Mouse (Mus musculus) liver, postnatal 0 days (tissue): ENCODE data around the gene Hist1h1c. TPM values are rescaled to one million over a fixed set of nuclear protein-coding genes. Genes with fewer than 3 reads are reported as not detected.

Source experiments
- ATAC-seq: fragments of 200-750 bp; cut with Nextera tagmentation; 2 replicates; pipeline ENCODE4 v1.8.0; 2017; ENCODE audit warnings: mild to moderate bottlenecking, moderate library complexity
- DNase-seq: peaks from one replicate; pipeline ENCODE4 v3.0.0-alpha.2; 2016
- H3K27ac ChIP-seq: fragments of 300-500 bp; sonication (generic); 2 replicates; pipeline ENCODE4 v1.5.1; 2014; ENCODE audit warnings: antibody characterized with exemption, moderate library complexity, mild to moderate bottlenecking, low read depth
- H3K27me3 ChIP-seq: fragments of 300-500 bp; sonication (generic); 2 replicates; pipeline ENCODE4 v1.6.1; 2014; ENCODE audit warnings: low read length, control low read depth, mixed read lengths; ENCODE audit not compliant: insufficient read depth
- H3K36me3 ChIP-seq: fragments of 300-500 bp; sonication (generic); replicated peaks from 2 replicates; pipeline ENCODE4 v1.6.1; 2014; ENCODE audit warnings: mild to moderate bottlenecking, control low read depth, low read length, moderate library complexity, mixed read lengths; ENCODE audit not compliant: insufficient read depth
- H3K4me1 ChIP-seq: fragments of 300-500 bp; sonication (generic); 2 replicates; pipeline ENCODE4 v1.6.1; 2014; ENCODE audit warnings: antibody characterized with exemption, mild to moderate bottlenecking, control low read depth; ENCODE audit not compliant: insufficient read depth
- H3K4me2 ChIP-seq: fragments of 300-500 bp; sonication (generic); 2 replicates; pipeline ENCODE4 v1.6.1; 2014; ENCODE audit warnings: low read depth, mild to moderate bottlenecking, low read length, moderate library complexity, mixed read lengths
- H3K4me3 ChIP-seq: fragments of 300-500 bp; sonication (generic); 2 replicates; pipeline ENCODE4 v1.5.1; 2014; ENCODE audit warnings: low read depth, low read length
- H3K9ac ChIP-seq: fragments of 300-500 bp; sonication (generic); replicated peaks from 2 replicates; pipeline ENCODE4 v1.6.1; 2014; ENCODE audit warnings: mild to moderate bottlenecking, moderate library complexity
- H3K9me3 ChIP-seq: fragments of 300-500 bp; sonication (generic); 2 replicates; pipeline ENCODE4 v1.6.1; 2016; ENCODE audit warnings: mild to moderate bottlenecking, control low read depth, low read length, mixed read lengths
- CTCF ChIP-seq: sonication (generic); IDR thresholded peaks from 2 replicates; pipeline ENCODE4 v1.5.1; 2016; ENCODE audit warnings: antibody characterized with exemption, low read depth
- EP300 ChIP-seq: IDR thresholded peaks from 2 replicates; pipeline ENCODE4 v1.6.1; 2016; ENCODE audit warnings: antibody characterized with exemption, low read depth, mild to moderate bottlenecking
- whole genome bisulfite sequencing: fragments of 180-500 bp; shearing (Covaris S2); extraction: QIAGEN DNeasy Blood & Tissue Kit; methylation state at CpG from one replicate; pipeline ENCODE4 v1.1.7; 2014; ENCODE audit not compliant: insufficient replicate concordance; 5-methylcytosine and 5-hydroxymethylcytosine counted together
- polyA plus RNA-seq: library from polyadenylated mRNA; unstranded; fragments of >200 nt; fragmentation: Nextera tagmentation; extraction: Ambion mirVana; gene quantifications from 2 replicates; pipeline ENCODE4 v1.2.1, GENCODE M21; 2015

The Hist1h1c gene
- polyA plus RNA-seq, 1 experiment from 2014 or later, result 69.6 TPM

- ATAC-seq (no peak), DNase-seq (peak; percentile 67)
- Histone ChIP-seq H3K4me2 (peak overlapping the region; percentile 75), H3K36me3 (no peaks in the 10 kb centered on the region), H3K9ac (peak overlapping the region; percentile 56), H3K4me3 (peak overlapping the region; percentile 39), H3K27ac (peak overlapping the region; percentile 92), H3K27me3 (no peaks in the 10 kb centered on the region), H3K4me1 (peaks cover 11% of the 10 kb centered on the region), H3K9me3 (no peaks in the 10 kb centered on the region)
- WGBS, result 1% methylated on average over 12 of the region's 23 CpGs
- TF ChIP-seq EP300 (no peak; the same call in 1 of the 2 replicates), CTCF (no peak)
Measured at GRCm38 (mm10) chr13:23757211-23757773, 18.7 kb downstream of the Hist1h1c start.

- Histone ChIP-seq H3K4me3 (no peak overlapping the region), H3K36me3 (no peaks in the 10 kb centered on the region), H3K9me3 (no peaks in the 10 kb centered on the region), H3K4me2 (peak overlapping the region; percentile 75), H3K4me1 (peaks cover 14% of the 10 kb centered on the region), H3K27me3 (no peaks in the 10 kb centered on the region), H3K9ac (no peak overlapping the region), H3K27ac (peak overlapping the region; percentile 92)
- no peak for TF ChIP-seq EP300
- TF ChIP-seq CTCF, result no peak
- ATAC-seq, result no peak
- DNase-seq, result no peak
- WGBS, result 47% methylated on average over 3 of the region's 3 CpGs
Measured at GRCm38 (mm10) chr13:23757921-23758320, 19.3 kb downstream of the Hist1h1c start.

- Histone ChIP-seq H3K9ac (peak overlapping the region; percentile 66; the same call in 1 of the 2 replicates), H3K4me2 (peak overlapping the region; percentile 84; the same call in 1 of the 2 replicates), H3K4me1 (peaks cover 21% of the 10 kb centered on the region), H3K4me3 (no peak overlapping the region), H3K27ac (peak overlapping the region; percentile 97), H3K36me3 (no peaks in the 10 kb centered on the region), H3K27me3 (no peaks in the 10 kb centered on the region), H3K9me3 (no peaks in the 10 kb centered on the region)
- no peak for DNase-seq
- ATAC-seq, result no peak
- 91% methylated on average over 3 of the region's 3 CpGs for WGBS
- TF ChIP-seq CTCF (no peak), EP300 (no peak)
Measured at GRCm38 (mm10) chr13:23759251-23759771, 20.7 kb downstream of the Hist1h1c start.

DNA sequence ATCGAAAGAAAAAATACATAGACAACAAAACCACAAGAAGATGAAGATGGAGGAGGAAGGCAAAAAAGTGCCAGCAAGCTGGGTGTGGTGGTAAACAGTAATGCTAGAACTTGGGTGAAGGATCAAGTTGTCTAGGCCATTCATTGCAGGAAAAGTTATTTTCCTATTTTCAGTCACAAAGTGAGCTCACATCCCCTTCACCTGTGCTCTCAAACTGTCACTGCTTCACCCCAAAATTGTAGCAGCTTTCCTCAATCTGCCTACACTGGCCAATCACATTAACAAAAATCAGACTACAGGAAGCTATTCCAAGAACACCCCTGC is 21.3 kb downstream of the Hist1h1c start:
- no peak for ATAC-seq
- peak overlapping the region; percentile 84 for H3K4me2 ChIP-seq
- WGBS, result 58% methylated on average over 1 of the region's 1 CpGs
- no peaks in the 10 kb centered on the region for H3K36me3 ChIP-seq
- H3K9me3 ChIP-seq, result no peaks in the 10 kb centered on the region
- DNase-seq, result peak; percentile 48
- no peak for TF ChIP-seq EP300
- TF ChIP-seq CTCF, result no peak
- no peak overlapping the region; the same call in 1 of the 2 replicates for H3K4me3 ChIP-seq
- peak overlapping the region; percentile 66 for H3K9ac ChIP-seq
- no peaks in the 10 kb centered on the region for H3K27me3 ChIP-seq
- H3K27ac ChIP-seq, result peak overlapping the region; percentile 97
- peaks cover 22% of the 10 kb centered on the region for H3K4me1 ChIP-seq

GRCm38 (mm10) chr13:23760240-23760971 is 21.8 kb downstream of the Hist1h1c start:
- Histone ChIP-seq H3K9ac (peak overlapping the region; percentile 66), H3K4me2 (peak overlapping the region; percentile 84), H3K9me3 (no peaks in the 10 kb centered on the region), H3K27me3 (no peaks in the 10 kb centered on the region), H3K36me3 (no peaks in the 10 kb centered on the region), H3K4me3 (peak overlapping the region; percentile 59), H3K4me1 (peaks cover 24% of the 10 kb centered on the region), H3K27ac (peak overlapping the region; percentile 97)
- peak; percentile 41 for TF ChIP-seq CTCF
- no peak for TF ChIP-seq EP300
- DNase-seq, result peak; percentile 21
- no peak for ATAC-seq
- 2% methylated on average over 17 of the region's 27 CpGs for WGBS
